Mouse (Mus musculus) MEL (cell line): ENCODE results near the gene Grm1. TPM values are rescaled to one million over a fixed set of nuclear protein-coding genes. Genes with fewer than 3 reads are reported as not detected.

Experiments used
- DNase-seq: peaks from one replicate; pipeline ENCODE4 v3.0.0; 2011; ENCODE audit warnings: low read depth, low spot score
- H3K27ac ChIP-seq: 2 replicates; pipeline ENCODE4 v1.5.1; 2012; ENCODE audit warnings: low read depth, mild to moderate bottlenecking, control low read depth, low read length, moderate library complexity; ENCODE audit not compliant: control insufficient read depth
- H3K27me3 ChIP-seq, 2 experiments: fragments of 150-350 bp in 1 of 2; sonication (generic) in 1 of 2; 2 replicates each; pipeline ENCODE4 v1.6.1; 2012; ENCODE audit warnings: low read length in 2 of 2, mild to moderate bottlenecking in 2 of 2, improper control_type of control experiment in 1 of 2, moderate library complexity in 1 of 2; ENCODE audit not compliant: insufficient read depth in 2 of 2, control insufficient read depth in 1 of 2
- H3K36me3 ChIP-seq, 2 experiments: 2 replicates each; pipeline ENCODE4 v1.6.1; 2012 to 2014; ENCODE audit warnings: low read length in 2 of 2, improper control_type of control experiment in 1 of 2, inconsistent platforms in 1 of 2, mild to moderate bottlenecking in 1 of 2; ENCODE audit not compliant: insufficient read depth in 2 of 2, control insufficient read depth in 1 of 2
- H3K4me1 ChIP-seq, 2 experiments: fragments of 150-350 bp in 1 of 2; sonication (generic) in 1 of 2; 2 replicates each; pipeline ENCODE4 v1.6.1; 2012; ENCODE audit warnings: low read length in 2 of 2, improper control_type of control experiment in 1 of 2, mild to moderate bottlenecking in 1 of 2; ENCODE audit not compliant: insufficient read depth in 2 of 2, control insufficient read depth in 1 of 2
- H3K4me3 ChIP-seq, 2 experiments: fragments of 150-350 bp in 1 of 2; sonication (generic) in 1 of 2; 2 replicates each; pipeline ENCODE4 v1.5.1; 2012; ENCODE audit warnings: low read depth in 2 of 2, low read length in 2 of 2, mild to moderate bottlenecking in 2 of 2, moderate library complexity in 2 of 2, control low read depth in 1 of 2, improper control_type of control experiment in 1 of 2; ENCODE audit not compliant: control insufficient read depth in 1 of 2, insufficient read depth in 1 of 2
- H3K79me2 ChIP-seq: 2 replicates; pipeline ENCODE4 v1.6.1; 2012; ENCODE audit warnings: mild to moderate bottlenecking, low read length, moderate library complexity; ENCODE audit not compliant: control insufficient read depth, poor library complexity, insufficient read depth
- H3K9ac ChIP-seq: 2 replicates; pipeline ENCODE4 v1.6.1; 2012; ENCODE audit warnings: low read depth, mild to moderate bottlenecking, control low read depth, low read length, moderate library complexity; ENCODE audit not compliant: control insufficient read depth, poor library complexity, severe bottlenecking
- H3K9me3 ChIP-seq: fragments of 150-350 bp; sonication (generic); replicated peaks from 2 replicates; pipeline ENCODE4 v1.6.1; 2012; ENCODE audit warnings: mild to moderate bottlenecking, low read length, improper control_type of control experiment, moderate library complexity; ENCODE audit not compliant: insufficient read depth
- CHD2 ChIP-seq: IDR thresholded peaks from 2 replicates; pipeline ENCODE4 v1.6.1; 2011; ENCODE audit warnings: low read length, improper control_type of control experiment
- E2F4 ChIP-seq: IDR thresholded peaks from 2 replicates; pipeline ENCODE4 v1.6.1; 2011; ENCODE audit warnings: low read depth, low read length, improper control_type of control experiment, borderline replicate concordance
- ELF1 ChIP-seq: IDR thresholded peaks from 2 replicates; pipeline ENCODE4 v1.6.1; 2014; ENCODE audit warnings: low read depth, mild to moderate bottlenecking, inconsistent platforms, low read length, improper control_type of control experiment, moderate library complexity
- EP300 ChIP-seq, 2 experiments: IDR thresholded peaks; 2 replicates each; pipeline ENCODE4 v1.6.1; 2011; ENCODE audit warnings: improper control_type of control experiment in 2 of 2, low read length in 2 of 2, low read depth in 1 of 2, mild to moderate bottlenecking in 1 of 2
- ETS1 ChIP-seq: IDR thresholded peaks from 2 replicates; pipeline ENCODE4 v1.6.1; 2012; ENCODE audit warnings: low read depth, mild to moderate bottlenecking, inconsistent platforms, low read length, improper control_type of control experiment, moderate library complexity
- GATA1 ChIP-seq: IDR thresholded peaks from 2 replicates; pipeline ENCODE4 v1.6.1; 2011; ENCODE audit warnings: low read depth, low read length, improper control_type of control experiment
- HCFC1 ChIP-seq: IDR thresholded peaks from 2 replicates; pipeline ENCODE4 v1.6.1; 2012; ENCODE audit warnings: low read depth, mild to moderate bottlenecking, inconsistent platforms, low read length, improper control_type of control experiment, moderate library complexity
- JUND ChIP-seq: IDR thresholded peaks from 2 replicates; pipeline ENCODE4 v1.6.1; 2011; ENCODE audit warnings: low read depth, mild to moderate bottlenecking, improper control_type of control experiment, low read length
- MAX ChIP-seq: IDR thresholded peaks from 2 replicates; pipeline ENCODE4 v1.6.1; 2011; ENCODE audit warnings: low read length, improper control_type of control experiment
- MEF2A ChIP-seq: IDR thresholded peaks from 2 replicates; pipeline ENCODE4 v1.6.1; 2014; ENCODE audit warnings: low read depth, mild to moderate bottlenecking, inconsistent platforms, low read length, improper control_type of control experiment; ENCODE audit not compliant: poor library complexity, insufficient replicate concordance, severe bottlenecking; ENCODE audit errors: extremely low read depth
- MYB ChIP-seq: IDR thresholded peaks from 2 replicates; pipeline ENCODE4 v1.6.1; 2011; ENCODE audit warnings: mild to moderate bottlenecking, low read depth, low read length, improper control_type of control experiment
- MYC ChIP-seq: IDR thresholded peaks from 2 replicates; pipeline ENCODE4 v1.6.1; 2011; ENCODE audit warnings: low read depth, mild to moderate bottlenecking, low read length, improper control_type of control experiment, moderate library complexity
- NRF1 ChIP-seq: IDR thresholded peaks from 2 replicates; pipeline ENCODE4 v1.6.1; 2014; ENCODE audit warnings: low read depth, mild to moderate bottlenecking, inconsistent platforms, low read length, improper control_type of control experiment, moderate library complexity; ENCODE audit not compliant: poor library complexity, insufficient read depth, severe bottlenecking
- POLR2AphosphoS2 ChIP-seq: IDR thresholded peaks from 2 replicates; pipeline ENCODE4 v1.6.1; 2011; ENCODE audit warnings: low read length, improper control_type of control experiment
- RCOR1 ChIP-seq: IDR thresholded peaks from 2 replicates; pipeline ENCODE4 v1.6.1; 2012; ENCODE audit warnings: low read depth, mild to moderate bottlenecking, inconsistent platforms, low read length, improper control_type of control experiment
- SIN3A ChIP-seq: IDR thresholded peaks from 2 replicates; pipeline ENCODE4 v1.6.1; 2012; ENCODE audit warnings: low read length, improper control_type of control experiment, inconsistent platforms
- TAL1 ChIP-seq: IDR thresholded peaks from 2 replicates; pipeline ENCODE4 v1.6.1; 2012; ENCODE audit warnings: mild to moderate bottlenecking, inconsistent platforms, low read length, moderate library complexity, mixed read lengths
- TCF12 ChIP-seq: IDR thresholded peaks from 2 replicates; pipeline ENCODE4 v1.6.1; 2014; ENCODE audit warnings: low read depth, mild to moderate bottlenecking, inconsistent platforms, low read length, improper control_type of control experiment, moderate library complexity
- UBTF ChIP-seq: IDR thresholded peaks from 2 replicates; pipeline ENCODE4 v1.6.1; 2012; ENCODE audit warnings: low read depth, mild to moderate bottlenecking, inconsistent platforms, low read length, improper control_type of control experiment, moderate library complexity, borderline replicate concordance; ENCODE audit not compliant: insufficient read depth
- USF2 ChIP-seq, 2 experiments: IDR thresholded peaks; 2 replicates each; pipeline ENCODE4 v1.6.1; 2011 to 2012; ENCODE audit warnings: improper control_type of control experiment in 2 of 2, low read length in 2 of 2, borderline replicate concordance in 1 of 2, inconsistent platforms in 1 of 2, low read depth in 1 of 2, mild to moderate bottlenecking in 1 of 2; ENCODE audit not compliant: insufficient read depth in 1 of 2
- ZNF384 ChIP-seq: IDR thresholded peaks from 2 replicates; pipeline ENCODE4 v1.6.1; 2012; ENCODE audit warnings: low read depth, mild to moderate bottlenecking, inconsistent platforms, low read length, improper control_type of control experiment
- polyA plus RNA-seq, 2 experiments: library from polyadenylated mRNA; stranded (reverse) in 1 of 2; unstranded in 1 of 2; fragments of >175 nt in 1 of 2; fragments of >200 nt in 1 of 2; gene quantifications; 2 replicates each; pipeline versions ENCODE4 v1.2.1 to v1.2.4; 2012; ENCODE audit warnings: low replicate concordance in 2 of 2, low read depth in 1 of 2; ENCODE audit not compliant: insufficient read length in 2 of 2, insufficient read depth in 1 of 2, missing spikeins in 1 of 2
- total RNA-seq: library from RNA; depleted of rRNA; stranded (reverse); fragments of 300-350 nt; gene quantifications from 2 replicates; pipeline ENCODE4 v1.2.3, GENCODE M21; 2012

Grm1 gene
- total and polyA plus RNA-seq, 3 experiments: not detected

DNA sequence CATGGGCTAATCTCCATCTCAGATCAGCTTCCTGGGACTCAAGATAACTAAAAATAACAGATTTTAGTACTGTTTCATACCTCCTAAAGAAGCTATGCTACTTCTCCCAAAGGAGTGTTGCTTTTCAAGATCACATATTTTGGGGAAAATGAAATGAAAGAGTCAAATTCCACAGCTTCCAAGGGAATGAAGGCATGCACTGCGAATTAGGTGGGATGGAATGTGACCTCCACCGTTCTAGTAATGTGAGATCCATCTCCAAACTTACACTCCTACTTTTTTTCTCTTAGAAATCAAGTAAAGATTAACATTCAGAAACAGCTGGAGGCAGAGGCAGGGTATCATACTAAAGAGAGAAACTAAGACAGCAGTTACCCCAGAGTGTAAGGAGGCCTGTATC lies 49.9 kb downstream of the Grm1 start:
- TF ChIP-seq ZNF384 (no peak), ELF1 (no peak), JUND (no peak), UBTF (no peak), MYB (no peak), EP300 (IDR thresholded peaks at IDR 0.05; ENCODE audit: low read depth in 1 of 2, low read length in 2 of 2) (no peak), RCOR1 (no peak), TCF12 (no peak), HCFC1 (no peak)

DNA sequence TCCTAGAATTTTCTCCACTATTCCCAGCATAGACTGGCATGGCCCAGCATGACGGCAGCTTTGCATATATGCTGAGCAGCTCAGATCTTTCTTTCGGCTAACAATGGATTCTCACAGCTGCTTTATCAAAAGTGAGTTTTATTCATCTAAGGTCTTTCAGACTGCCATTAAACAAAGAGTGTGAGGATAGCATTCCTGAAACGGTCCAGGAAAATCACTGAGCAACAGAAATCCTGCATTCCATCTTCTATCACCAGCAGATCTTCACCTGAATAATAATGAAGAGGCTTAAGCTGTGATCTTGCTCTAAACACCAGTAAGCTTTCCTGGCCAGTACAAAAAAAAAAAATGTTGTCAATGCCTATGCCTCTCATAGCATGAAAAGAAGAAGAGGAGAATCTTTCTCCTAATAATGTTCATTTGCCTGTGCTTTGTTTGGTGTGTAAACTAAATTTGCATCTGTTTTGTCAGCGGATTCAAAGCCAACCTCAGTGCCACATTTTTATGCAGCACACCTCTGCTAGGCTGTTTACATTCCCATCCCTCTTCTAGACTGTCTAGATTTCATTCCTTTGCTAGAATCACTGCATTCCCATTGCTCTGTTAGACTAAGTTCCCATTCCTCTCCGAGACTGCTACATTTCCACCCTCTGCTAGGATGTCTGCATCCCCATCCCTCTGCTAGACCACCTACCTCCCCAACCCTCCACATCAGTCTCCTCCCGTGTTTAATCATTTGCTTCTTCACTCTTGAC lies 56.2 kb downstream of the Grm1 start:
- H3K4me3 ChIP-seq: no peak overlapping the region
- peaks cover 0 to 1% of the 10 kb centered on the region in 2 experiments; a peak in 1 of 4 replicates for H3K27me3 ChIP-seq
- H3K36me3 ChIP-seq: no peaks in the 10 kb centered on the region
- no peak overlapping the region for H3K9ac ChIP-seq
- no peak for DNase-seq
- H3K4me1 ChIP-seq: no peaks in the 10 kb centered on the region
- TF ChIP-seq ZNF384 (no peak), USF2 (IDR thresholded peaks at IDR 0.05; ENCODE audit: borderline replicate concordance in 1 of 2, insufficient read depth in 1 of 2, low read depth in 1 of 2, low read length in 2 of 2) (no peak), CHD2 (no peak), SIN3A (no peak), MYC (no peak), RCOR1 (no peak), MEF2A (no peak), NRF1 (no peak), MAX (no peak), TAL1 (no peak), POLR2AphosphoS2 (no peak), GATA1 (no peak), ETS1 (no peak), E2F4 (no peak), EP300 (IDR thresholded peaks at IDR 0.05; ENCODE audit: low read depth in 1 of 2, low read length in 2 of 2) (no peak), JUND (no peak)
- TF ChIP-seq, all 39 proteins: peak for 0
- no peak overlapping the region for H3K27ac ChIP-seq
- H3K79me2 ChIP-seq: no peaks in the 10 kb centered on the region
- H3K9me3 ChIP-seq: no peaks in the 10 kb centered on the region

More for the DNA sequence above, 49.9 kb downstream of the Grm1 start:
- Histone ChIP-seq H3K27ac (no peak overlapping the region), H3K9ac (no peak overlapping the region), H3K4me3 (no peak overlapping the region), H3K9me3 (no peaks in the 10 kb centered on the region), H3K27me3 (no peaks in the 10 kb centered on the region; a peak in 1 of 4 replicates), H3K36me3 (no peaks in the 10 kb centered on the region), H3K79me2 (no peaks in the 10 kb centered on the region), H3K4me1 (no peaks in the 10 kb centered on the region)
- no peak for DNase-seq
